Mouse (Mus musculus): Measurements from ENCODE around the gene Ms4a7. TPM values are rescaled to one million over a fixed set of nuclear protein-coding genes. Genes with fewer than 3 reads are reported as not detected.
"Not testable (repeated sequence)": the region's sequence is repeated elsewhere in the genome, so short reads cannot be mapped to it uniquely, and the experiment has no call there.

The Ms4a7 gene
- total RNA-seq, 1 experiment = 0.36 TPM

DNA sequence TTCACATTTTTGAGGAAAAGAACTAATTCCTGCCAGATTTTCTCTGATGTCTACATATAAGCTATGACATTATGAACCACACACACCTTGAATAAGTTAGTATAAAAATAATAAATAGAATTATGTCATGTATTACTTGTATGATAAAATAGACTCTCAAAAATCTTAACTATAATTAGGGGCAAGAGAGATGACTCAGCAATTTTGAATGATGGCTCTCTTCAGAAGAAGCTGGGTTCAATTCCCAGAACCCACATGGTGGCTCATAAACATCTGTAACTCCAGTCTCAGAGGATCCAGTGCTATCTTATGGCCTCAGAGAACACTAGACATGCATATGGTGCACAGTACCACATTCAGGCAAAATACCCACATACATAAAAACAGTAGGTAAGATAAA, 27.1 kb downstream of the Ms4a7 start:
- H3K9ac ChIP-seq (ENCODE audit: insufficient read depth, low read depth, low read length, poor library complexity, severe bottlenecking) = no peak overlapping the region
- no peaks in the 10 kb centered on the region for H3K9me3 ChIP-seq (ENCODE audit: control insufficient read depth, insufficient read depth, low read depth, low read length)
- H3K4me3 ChIP-seq (ENCODE audit: insufficient read depth in 1 of 2, low read depth in 1 of 2, low read length in 2 of 2, poor library complexity in 1 of 2, severe bottlenecking in 1 of 2) = no peak overlapping the region
- in situ Hi-C loops (cut with MboI; ENCODE audit: low sequenced_read_pairs in 2 of 2, unreplicated experiment in 2 of 2) = no loop called here
- TF ChIP-seq MAFK (IDR thresholded peaks at IDR 0.05; ENCODE audit: insufficient read depth, low read depth, low read length) (peak; percentile 80), HCFC1 (IDR thresholded peaks at IDR 0.05; ENCODE audit: borderline replicate concordance, insufficient read depth, low read length) (no peak)
- no peak overlapping the region for H3K27ac ChIP-seq (ENCODE audit: insufficient read depth, low read depth, low read length, poor library complexity, severe bottlenecking)
- H3K36me3 ChIP-seq (ENCODE audit: control insufficient read depth, insufficient read depth, low read length, poor library complexity, severe bottlenecking) = no peaks in the 10 kb centered on the region
- DNase-seq (ENCODE audit: low read depth, low spot score) = no peak
- H3K4me1 ChIP-seq (ENCODE audit: control insufficient read depth in 2 of 2, insufficient read depth in 2 of 2, low read length in 2 of 2, poor library complexity in 1 of 2) = peaks cover 4 to 7% of the 10 kb centered on the region in 2 experiments; a peak in 2 of 4 replicates

DNA sequence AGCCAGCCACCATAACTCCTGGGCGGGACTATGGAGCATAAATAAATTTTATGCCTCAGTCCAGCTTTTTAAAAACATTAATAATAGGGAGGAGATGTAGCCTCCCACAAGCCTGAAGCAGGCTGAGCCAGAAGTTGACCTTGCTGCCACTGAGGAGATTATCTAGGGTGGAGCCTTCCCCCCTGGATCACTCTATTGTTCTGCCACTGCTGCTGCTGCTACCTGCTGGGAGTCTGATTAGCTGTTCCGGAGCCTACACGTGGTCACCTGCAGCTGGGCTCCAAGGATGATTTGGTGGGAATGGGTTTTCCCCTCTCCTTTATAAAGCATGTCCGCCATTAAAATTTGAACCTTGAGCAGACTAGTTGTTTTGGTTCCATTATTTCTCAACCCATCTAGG, 36.4 kb downstream of the Ms4a7 start:
- TF ChIP-seq CHD2 (IDR thresholded peaks at IDR 0.05; ENCODE audit: low read depth, low read length) = 0 out of 2 replicates have a peak, but pooled peaks have one; percentile 45
- H3K36me3 ChIP-seq (ENCODE audit: control insufficient read depth, insufficient read depth, low read length, poor library complexity, severe bottlenecking); in situ Hi-C loops (cut with MboI; ENCODE audit: low sequenced_read_pairs in 2 of 2, unreplicated experiment in 2 of 2); H3K9me3 ChIP-seq (ENCODE audit: control insufficient read depth, insufficient read depth, low read depth, low read length): not testable (repeated sequence)
- peak overlapping the region; percentile 99 for H3K27ac ChIP-seq (ENCODE audit: insufficient read depth, low read depth, low read length, poor library complexity, severe bottlenecking)
- H3K4me1 ChIP-seq (ENCODE audit: control insufficient read depth in 2 of 2, insufficient read depth in 2 of 2, low read length in 2 of 2, poor library complexity in 1 of 2) = peaks cover 0 to 15% of the 10 kb centered on the region in 2 experiments; a peak in 1 of 4 replicates
- H3K4me3 ChIP-seq (ENCODE audit: insufficient read depth in 1 of 2, low read depth in 1 of 2, low read length in 2 of 2, poor library complexity in 1 of 2, severe bottlenecking in 1 of 2) = peak overlapping the region; percentile 14 to 38; a peak in 3 of 4 replicates
- peak; percentile 68 for DNase-seq (ENCODE audit: low read depth, low spot score)
- peak overlapping the region; percentile 57; the same call in 1 of the 2 replicates for H3K9ac ChIP-seq (ENCODE audit: insufficient read depth, low read depth, low read length, poor library complexity, severe bottlenecking)

DNA sequence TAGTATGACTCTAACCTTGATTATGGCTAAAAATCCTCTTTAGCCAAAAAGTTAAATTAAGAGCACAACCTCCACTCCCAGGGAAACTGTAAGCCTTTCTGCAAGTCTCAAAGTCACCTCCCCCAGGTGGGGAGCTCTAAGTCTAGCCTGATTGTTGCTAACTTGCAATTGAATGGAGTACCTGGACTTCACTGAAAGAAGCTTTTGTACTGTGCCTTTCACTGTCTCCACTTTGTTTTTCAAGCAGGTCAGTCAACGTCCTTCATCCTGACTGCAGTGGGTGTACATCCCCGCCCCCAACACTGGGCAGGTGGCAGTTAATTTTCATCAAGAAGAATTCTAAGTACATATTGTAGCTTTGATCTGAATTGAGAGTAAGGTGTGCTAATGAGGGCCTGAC, 37.0 kb downstream of the Ms4a7 start:
- Histone ChIP-seq H3K9ac (ENCODE audit: insufficient read depth, low read depth, low read length, poor library complexity, severe bottlenecking) (peak overlapping the region; percentile 57; the same call in 1 of the 2 replicates), H3K27ac (ENCODE audit: insufficient read depth, low read depth, low read length, poor library complexity, severe bottlenecking) (peak overlapping the region; percentile 99), H3K4me1 (ENCODE audit: control insufficient read depth in 2 of 2, insufficient read depth in 2 of 2, low read length in 2 of 2, poor library complexity in 1 of 2) (peaks cover 0 to 20% of the 10 kb centered on the region in 2 experiments; a peak in 1 of 4 replicates), H3K36me3 (ENCODE audit: control insufficient read depth, insufficient read depth, low read length, poor library complexity, severe bottlenecking) (peaks cover 2% of the 10 kb centered on the region; the same call in 1 of the 2 replicates), H3K4me3 (ENCODE audit: insufficient read depth in 1 of 2, low read depth in 1 of 2, low read length in 2 of 2, poor library complexity in 1 of 2, severe bottlenecking in 1 of 2) (peak overlapping the region; percentile 14 to 38; a peak in 3 of 4 replicates), H3K9me3 (ENCODE audit: control insufficient read depth, insufficient read depth, low read depth, low read length) (no peaks in the 10 kb centered on the region)
- TF ChIP-seq CHD2 (IDR thresholded peaks at IDR 0.05; ENCODE audit: low read depth, low read length) (0 out of 2 replicates have a peak, but pooled peaks have one; percentile 56), ZNF384 (IDR thresholded peaks at IDR 0.05; ENCODE audit: low read depth, low read length) (no peak)
- in situ Hi-C loops (cut with MboI; ENCODE audit: low sequenced_read_pairs in 2 of 2, unreplicated experiment in 2 of 2) = no loop called here
- peak; percentile 74 for DNase-seq (ENCODE audit: low read depth, low spot score)

DNA sequence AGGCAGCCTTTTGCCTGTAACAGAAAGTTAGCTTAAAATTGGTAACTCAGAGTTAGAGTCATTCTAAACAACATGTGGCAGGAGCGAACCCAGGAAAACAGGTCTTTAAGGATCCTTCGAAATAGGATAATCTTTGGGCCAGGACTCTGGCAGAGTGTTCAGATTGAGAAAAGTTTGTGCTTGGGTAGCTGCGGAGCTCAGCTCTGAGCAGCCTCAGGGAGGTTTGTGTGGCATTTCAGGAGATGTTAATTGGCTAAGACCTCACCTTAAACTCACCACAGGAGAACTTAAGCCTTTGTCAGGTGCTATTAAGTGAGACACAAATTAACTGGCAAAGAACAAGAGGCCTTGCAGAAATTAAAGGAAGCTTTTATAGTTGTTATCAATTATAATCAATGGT, 42.3 kb downstream of the Ms4a7 start:
- in situ Hi-C loops (cut with MboI; ENCODE audit: low sequenced_read_pairs in 2 of 2, unreplicated experiment in 2 of 2) = not testable (repeated sequence)
- peak overlapping the region; percentile 59 to 75 for H3K4me3 ChIP-seq (ENCODE audit: insufficient read depth in 1 of 2, low read depth in 1 of 2, low read length in 2 of 2, poor library complexity in 1 of 2, severe bottlenecking in 1 of 2)

DNA sequence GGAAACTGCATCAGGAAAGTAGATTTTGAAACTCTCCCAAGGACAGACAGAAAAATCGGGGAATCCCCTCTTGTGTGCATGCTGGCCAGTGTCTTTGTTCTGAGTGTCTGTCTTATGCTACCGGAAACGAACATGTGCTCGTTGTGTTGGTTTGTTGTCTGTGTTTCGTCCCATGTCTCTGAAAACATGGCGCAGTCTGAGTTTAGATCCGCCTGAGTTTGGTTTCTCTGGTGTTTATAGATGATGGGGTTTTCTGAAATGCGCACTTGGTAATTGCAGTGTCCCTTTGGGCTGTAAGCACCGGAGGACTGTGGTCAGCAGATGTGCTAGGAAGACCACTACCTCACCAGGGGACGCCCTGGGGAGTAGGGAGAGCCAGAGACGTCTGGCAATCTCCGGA, 43.0 kb downstream of the Ms4a7 start:
- DNase-seq (ENCODE audit: low read depth, low spot score) = no peak
- peak overlapping the region; percentile 75 for H3K4me3 ChIP-seq (ENCODE audit: insufficient read depth in 1 of 2, low read depth in 1 of 2, low read length in 2 of 2, poor library complexity in 1 of 2, severe bottlenecking in 1 of 2)
- H3K9ac ChIP-seq (ENCODE audit: insufficient read depth, low read depth, low read length, poor library complexity, severe bottlenecking) = peak overlapping the region; percentile 86
- H3K4me1 ChIP-seq (ENCODE audit: control insufficient read depth in 2 of 2, insufficient read depth in 2 of 2, low read length in 2 of 2, poor library complexity in 1 of 2) = peaks cover 0 to 9% of the 10 kb centered on the region in 2 experiments; a peak in 1 of 4 replicates
- in situ Hi-C loops (cut with MboI; ENCODE audit: low sequenced_read_pairs in 2 of 2, unreplicated experiment in 2 of 2) = no loop called here
- no peaks in the 10 kb centered on the region for H3K36me3 ChIP-seq (ENCODE audit: control insufficient read depth, insufficient read depth, low read length, poor library complexity, severe bottlenecking)
- TF ChIP-seq MAFK (IDR thresholded peaks at IDR 0.05; ENCODE audit: insufficient read depth, low read depth, low read length) (no peak), ZNF384 (IDR thresholded peaks at IDR 0.05; ENCODE audit: low read depth, low read length) (no peak), CHD2 (IDR thresholded peaks at IDR 0.05; ENCODE audit: low read depth, low read length) (no peak), HCFC1 (IDR thresholded peaks at IDR 0.05; ENCODE audit: borderline replicate concordance, insufficient read depth, low read length) (no peak), ZC3H11A (IDR thresholded peaks at IDR 0.05; ENCODE audit: borderline replicate concordance, low read depth, low read length) (no peak)
- H3K27ac ChIP-seq (ENCODE audit: insufficient read depth, low read depth, low read length, poor library complexity, severe bottlenecking) = peak overlapping the region; percentile 97
- no peaks in the 10 kb centered on the region for H3K9me3 ChIP-seq (ENCODE audit: control insufficient read depth, insufficient read depth, low read depth, low read length)

More for the DNA sequence above, 42.3 kb downstream of the Ms4a7 start:
- peak overlapping the region; percentile 90 for H3K27ac ChIP-seq (ENCODE audit: insufficient read depth, low read depth, low read length, poor library complexity, severe bottlenecking)
- H3K9ac ChIP-seq (ENCODE audit: insufficient read depth, low read depth, low read length, poor library complexity, severe bottlenecking) = peak overlapping the region; percentile 74
- not testable (repeated sequence) for H3K36me3 ChIP-seq (ENCODE audit: control insufficient read depth, insufficient read depth, low read length, poor library complexity, severe bottlenecking); DNase-seq (ENCODE audit: low read depth, low spot score); H3K9me3 ChIP-seq (ENCODE audit: control insufficient read depth, insufficient read depth, low read depth, low read length)
- peaks cover 0 to 11% of the 10 kb centered on the region in 2 experiments; a peak in 1 of 4 replicates for H3K4me1 ChIP-seq (ENCODE audit: control insufficient read depth in 2 of 2, insufficient read depth in 2 of 2, low read length in 2 of 2, poor library complexity in 1 of 2)

Data from ES-E14 (cell line).